Mouse (Mus musculus) left cerebral cortex, adult 11 months (tissue): ENCODE measurements at regions not wholly inside any gene's neighbourhood (a gene's known extent, or its start where the extent isn't known, plus 50 kb on each side); places are given as distances from the start of the nearest gene placed in this dataset.

Source experiments
- DNase-seq: peaks from one replicate; pipeline ENCODE4 v3.0.0; 2022; ENCODE audit warnings: low spot score

DNA sequence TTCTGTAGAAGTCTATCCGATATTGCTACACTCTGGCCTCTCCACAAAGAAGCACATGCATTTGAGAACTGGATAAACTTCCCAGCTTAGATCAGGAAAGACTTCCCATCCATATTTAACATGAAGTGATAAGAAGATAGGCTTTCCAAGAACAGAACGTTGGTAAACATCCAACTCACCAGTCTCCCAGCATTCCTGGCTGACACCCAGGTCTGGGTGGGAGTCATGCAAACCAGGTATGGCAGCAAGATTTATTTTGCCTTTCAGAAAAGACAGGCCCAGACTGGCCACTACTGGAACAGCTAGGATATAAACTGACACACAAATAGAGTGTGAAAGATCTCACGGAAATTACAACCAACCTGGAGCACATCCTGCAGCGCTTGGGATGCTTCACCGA lies 459.6 kb downstream of the Psat1 start:
- DNase-seq: no peak

DNA sequence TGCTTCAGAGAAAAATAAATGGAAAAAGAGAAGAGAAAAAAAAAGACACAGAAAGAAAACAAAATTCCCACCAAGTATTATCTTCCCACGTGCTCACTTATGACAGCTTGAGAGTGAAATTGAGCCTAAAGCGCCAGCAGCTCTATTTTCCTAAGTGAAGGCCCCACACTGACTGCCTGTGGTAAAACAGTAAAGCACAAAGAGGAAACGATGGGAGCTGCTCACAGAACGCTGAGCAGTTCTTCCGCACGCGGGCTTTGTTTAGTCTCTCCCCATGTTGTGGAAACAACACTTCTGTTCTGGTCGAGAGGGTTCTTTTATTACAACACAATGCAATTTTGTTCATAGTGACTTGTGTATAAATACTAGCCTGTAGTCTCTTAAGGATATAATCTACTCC lies 465.5 kb downstream of the Psat1 start:
- DNase-seq: no peak

DNA sequence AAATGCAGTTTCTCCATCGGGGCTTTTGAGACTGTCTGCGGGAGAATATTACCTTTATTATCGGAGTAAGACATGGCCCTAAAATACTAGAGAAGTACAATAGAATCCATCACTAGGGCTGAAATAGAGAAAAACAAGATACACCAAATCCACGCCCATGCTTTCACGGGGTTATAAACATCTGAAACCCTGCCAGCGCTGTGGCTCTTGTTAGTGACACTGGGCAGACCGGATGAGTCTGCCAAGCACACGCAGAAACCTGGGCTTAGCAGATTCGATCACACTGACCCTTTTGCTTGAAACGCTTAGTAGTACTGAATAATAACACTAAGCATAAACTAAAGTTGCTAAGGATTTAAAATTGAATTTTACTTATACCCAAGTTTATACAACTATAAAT lies 477.6 kb downstream of the Psat1 start:
- DNase-seq: no peak

DNA sequence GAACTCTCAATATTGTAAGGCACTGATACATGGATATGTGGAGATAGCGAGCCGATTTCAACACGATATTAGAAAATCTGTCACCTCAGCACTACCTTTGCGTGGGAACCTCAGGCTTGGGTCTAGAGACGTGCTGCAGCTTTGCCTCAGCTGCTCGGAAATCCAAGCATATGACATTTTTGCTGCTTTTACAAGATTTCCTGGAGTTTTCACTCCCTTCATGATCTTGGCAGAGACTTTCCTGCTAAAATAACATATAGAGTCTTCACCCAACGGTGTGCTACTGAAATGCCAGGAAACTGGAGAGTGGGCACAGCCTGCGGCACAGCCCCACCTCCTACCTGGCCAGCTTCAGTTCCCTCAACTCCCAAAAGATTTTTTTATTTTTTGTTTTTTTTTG lies 480.4 kb downstream of the Psat1 start:
- DNase-seq: peak; percentile 17

DNA sequence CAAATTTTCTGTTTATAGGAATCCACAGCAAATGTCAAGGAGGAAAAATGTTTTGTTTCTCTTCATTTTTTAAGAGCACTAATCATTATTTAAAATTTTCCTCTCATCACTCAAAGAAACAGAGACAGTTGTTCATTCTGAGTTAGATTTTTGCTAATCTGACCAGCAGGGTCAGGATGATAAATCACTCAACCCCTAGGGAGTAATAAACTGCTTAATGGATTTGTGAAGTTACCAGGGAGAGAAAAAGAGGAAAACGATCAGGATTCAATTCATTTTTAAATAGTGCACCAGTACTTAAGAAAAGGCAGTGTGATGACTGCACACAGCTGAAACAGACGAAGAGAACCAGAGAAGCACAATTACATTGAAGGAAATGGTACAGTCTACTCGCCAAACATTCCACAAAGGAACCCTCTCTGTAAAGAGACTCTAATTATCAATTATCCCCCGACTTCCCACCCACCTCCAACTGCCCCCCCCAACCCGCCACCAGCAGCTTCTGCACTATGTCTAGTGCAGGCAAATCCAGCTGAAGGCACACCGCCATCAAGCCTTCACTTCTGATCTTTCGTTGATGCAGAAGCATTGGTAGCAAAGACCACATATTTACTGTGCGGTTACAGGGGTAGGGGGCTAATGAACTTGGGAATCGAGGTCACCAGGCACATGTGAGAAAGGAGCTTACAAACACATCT lies 481.9 kb downstream of the Psat1 start:
- no peak for DNase-seq

DNA sequence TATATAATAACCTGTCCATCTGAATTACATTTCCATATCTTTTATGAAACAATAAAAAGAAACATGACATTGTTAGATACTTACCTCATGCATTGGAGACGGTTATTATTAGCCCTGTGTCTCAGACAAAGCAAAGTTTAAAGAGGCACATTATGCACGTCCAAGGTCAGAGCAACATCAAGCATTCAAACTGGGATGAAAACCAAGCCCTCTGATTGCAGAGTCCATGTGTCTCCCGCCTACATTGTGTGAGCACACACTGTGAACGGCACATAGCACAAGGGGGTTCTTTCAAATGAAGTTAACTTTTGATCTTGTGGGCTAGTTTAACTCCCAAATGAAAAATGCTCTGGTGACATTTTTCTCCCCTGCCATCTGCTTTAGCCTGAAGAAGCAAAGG lies 489.3 kb downstream of the Psat1 start:
- no peak for DNase-seq

DNA sequence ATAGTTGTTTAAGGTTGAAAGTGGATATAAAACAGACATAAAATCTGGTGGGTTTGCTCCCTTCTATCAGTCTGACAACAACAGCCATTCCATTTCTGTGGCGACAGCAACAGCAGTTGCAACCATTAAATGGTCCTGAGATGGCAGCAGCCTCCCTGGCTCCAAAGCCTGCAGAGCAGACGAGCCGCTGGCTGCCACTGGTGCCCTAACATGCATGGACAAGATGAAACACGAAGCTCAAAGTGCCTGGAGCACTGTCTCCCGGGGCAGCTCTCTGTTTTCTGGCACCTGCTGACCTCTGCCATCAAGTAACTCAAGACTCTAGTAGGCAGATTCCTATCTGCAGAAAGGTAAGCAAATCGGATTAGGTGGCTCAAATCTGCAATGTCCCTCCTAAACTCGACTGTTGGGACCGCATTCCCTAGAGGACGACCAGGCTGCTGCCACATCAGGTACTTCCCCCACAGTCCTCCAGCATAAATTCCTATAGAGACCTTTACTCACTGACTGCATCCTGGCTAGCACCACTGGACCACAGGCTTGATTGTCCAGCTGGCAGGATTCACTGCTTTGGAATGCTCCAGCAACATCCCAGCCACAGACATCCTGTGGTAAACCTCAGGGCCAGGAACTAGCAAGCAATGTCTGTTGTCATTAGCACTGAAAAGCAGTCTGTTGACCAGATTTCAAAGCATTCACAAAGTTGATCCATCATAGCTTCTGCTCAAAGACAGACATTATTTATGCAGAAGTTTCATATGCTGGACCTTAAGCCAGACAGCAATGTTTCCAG lies 490.0 kb downstream of the Psat1 start:
- DNase-seq: no peak

DNA sequence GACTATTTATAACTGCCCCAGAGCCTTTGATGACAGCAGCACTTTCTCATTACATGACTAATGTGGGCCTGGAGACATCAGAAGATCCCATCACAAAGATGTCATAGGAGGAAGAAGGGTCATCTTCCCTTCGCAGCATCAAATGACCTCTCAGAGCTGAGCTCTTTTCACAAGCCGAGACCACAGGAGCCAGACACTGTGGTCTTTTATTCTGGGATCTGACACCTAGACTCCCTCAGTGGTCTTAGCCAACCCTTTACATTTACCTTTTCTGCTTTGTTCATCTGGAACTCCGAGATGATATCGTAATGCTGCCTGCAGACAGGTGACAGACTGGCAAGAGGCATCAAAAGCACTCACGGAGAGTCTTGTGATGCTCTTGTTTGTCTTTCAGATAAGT lies 498.1 kb downstream of the Psat1 start:
- no peak for DNase-seq

DNA sequence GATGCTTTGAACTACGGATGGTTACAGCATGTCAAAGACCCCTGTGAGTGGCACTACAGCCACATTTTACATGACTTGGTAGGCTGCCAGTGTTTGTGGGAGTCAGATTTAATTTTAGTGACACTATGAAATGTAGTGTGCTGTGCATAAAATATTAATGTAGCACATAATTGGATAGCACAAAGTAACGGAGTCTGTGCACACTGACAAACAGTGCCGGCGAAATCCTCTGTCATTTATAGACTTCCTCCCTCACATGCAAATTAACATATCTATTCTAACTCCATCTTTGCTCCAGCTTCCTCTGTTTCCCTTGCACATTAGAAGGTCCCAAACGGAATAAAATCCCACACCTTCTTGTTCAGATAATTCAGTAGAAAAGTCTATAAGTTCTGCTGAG lies 515.3 kb downstream of the Psat1 start:
- no peak for DNase-seq

DNA sequence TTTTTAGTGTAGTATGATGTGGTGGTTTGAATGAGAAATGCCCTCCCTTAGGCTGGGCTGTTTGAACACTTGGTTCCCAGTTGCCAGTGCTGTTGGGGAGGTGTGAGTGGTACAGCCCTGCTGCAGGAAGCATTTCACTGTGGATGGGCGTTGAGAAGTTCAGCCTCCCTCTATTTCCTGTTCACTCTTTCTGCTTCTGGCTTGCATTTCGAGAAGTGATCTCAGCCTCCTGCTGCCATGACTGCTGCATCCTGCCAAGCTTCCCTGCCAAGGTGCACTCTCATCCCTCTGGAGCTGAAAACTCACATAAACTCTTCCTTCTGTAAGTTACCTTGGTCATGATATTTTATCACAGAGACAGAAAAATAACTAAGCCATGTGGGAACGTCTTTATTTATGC lies 525.8 kb downstream of the Psat1 start:
- DNase-seq: no peak

DNA sequence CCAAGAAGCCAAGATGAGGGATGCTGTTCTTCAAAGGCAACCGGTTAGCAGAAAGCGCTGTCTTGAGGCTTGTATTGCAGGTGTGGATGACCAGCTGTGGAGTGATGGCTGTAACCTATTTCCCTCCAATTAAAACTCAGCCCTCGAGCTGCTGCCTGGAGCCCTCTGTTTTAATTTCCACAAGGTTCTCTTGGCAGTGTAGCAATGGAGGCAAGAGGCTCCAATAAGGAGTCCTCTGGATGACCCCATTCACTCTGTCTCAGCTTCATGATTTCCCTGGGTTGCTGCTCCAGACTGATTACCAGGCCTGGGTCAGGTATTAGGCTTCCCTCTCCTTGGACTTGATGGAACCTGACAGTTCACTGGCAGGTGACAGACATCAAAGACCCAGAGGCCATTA lies 548.5 kb downstream of the Psat1 start:
- no peak for DNase-seq

DNA sequence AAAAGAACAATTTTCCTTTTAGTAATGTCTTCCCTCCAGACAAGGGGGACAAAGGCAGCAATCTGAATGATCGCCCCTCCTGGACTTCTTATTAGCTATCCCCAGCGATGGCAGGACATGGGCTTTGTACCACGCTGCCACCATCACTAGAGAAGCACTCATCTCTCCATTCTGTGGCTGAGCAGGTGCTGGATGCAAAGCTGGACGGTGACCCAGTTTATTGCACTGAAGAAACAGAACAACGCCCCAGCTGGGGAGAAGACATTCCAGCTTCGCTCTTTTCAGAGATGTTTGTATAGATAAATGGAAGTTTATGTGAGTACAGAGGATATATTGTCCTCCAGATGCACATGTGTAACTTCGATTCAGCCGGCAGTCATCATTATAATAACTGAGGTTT lies 575.5 kb downstream of the Psat1 start:
- DNase-seq: no peak

DNA sequence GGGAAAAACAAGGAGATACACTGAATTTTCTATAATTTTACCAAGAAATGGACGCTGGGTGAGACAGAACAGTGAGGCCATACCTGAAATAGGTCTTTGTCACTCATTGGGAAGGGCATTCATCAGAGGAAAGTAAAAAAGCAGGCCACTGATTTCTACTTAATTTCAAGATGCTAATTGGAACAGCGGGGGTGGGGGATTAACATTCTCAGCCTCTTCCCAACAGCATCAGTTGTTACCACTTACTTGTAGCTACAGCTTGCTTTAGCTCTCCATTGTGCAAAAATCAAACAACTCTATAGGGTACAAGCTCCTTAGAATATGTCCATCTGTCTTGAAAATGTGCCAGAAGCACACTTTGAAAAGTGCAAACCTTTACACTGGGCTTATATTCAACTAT lies 580.2 kb downstream of the Psat1 start:
- no peak for DNase-seq

DNA sequence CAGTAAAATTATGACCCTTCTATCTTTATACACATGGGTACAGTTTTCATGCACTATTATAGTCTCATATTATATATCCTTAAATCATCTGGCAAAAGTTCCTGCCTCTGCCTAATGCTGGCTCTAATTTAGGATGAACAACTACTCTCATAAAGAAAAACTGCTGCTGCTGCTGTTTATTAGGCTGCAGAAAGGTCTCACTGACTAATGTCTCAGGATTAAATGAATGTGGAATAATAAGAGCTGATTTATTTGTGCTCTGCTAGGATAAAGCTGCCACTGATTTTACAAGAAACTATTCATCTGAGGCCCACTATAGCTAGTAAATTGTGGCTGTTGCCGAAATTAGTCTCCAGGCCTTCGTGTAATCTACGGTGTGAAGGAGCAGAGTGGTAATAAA lies 590.0 kb downstream of the Psat1 start:
- no peak for DNase-seq

DNA sequence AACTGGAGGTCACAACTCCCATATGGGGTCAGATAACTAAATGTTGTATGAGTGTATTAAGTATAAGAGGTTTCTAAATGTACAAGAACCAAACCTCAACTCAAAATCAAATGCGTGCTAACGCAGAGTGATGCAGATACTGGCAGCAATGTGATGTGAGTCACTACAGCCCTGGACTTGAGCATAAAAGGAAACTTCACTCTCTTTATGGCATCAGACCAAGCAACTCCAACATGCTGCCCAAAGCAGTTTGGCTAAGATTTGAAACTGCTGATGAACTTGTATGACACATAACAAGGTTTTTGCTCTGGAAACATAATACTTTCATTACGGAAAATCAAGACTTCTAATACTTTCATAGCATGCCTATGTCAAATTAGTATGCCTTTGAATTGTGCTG lies 598.8 kb downstream of the Psat1 start:
- DNase-seq: no peak

DNA sequence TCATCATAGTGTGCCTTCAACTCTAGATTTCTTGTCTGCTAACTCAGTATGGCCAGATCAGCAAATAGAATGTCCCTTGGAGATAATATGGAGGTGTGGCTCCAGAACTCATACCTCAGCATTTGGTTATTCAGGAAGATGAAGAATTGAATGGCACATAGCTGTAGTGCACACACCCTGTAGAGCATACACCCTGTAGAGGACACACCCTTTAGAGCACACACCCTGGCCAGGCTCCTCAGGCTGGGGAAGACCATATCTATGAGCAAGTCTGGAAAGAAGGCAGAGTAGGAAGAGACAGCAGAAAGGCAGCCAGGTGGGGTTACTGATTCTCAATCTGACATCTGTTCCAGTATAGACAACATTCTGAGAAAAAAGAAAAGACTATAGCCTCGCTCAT lies 604.9 kb downstream of the Psat1 start:
- no peak for DNase-seq

DNA sequence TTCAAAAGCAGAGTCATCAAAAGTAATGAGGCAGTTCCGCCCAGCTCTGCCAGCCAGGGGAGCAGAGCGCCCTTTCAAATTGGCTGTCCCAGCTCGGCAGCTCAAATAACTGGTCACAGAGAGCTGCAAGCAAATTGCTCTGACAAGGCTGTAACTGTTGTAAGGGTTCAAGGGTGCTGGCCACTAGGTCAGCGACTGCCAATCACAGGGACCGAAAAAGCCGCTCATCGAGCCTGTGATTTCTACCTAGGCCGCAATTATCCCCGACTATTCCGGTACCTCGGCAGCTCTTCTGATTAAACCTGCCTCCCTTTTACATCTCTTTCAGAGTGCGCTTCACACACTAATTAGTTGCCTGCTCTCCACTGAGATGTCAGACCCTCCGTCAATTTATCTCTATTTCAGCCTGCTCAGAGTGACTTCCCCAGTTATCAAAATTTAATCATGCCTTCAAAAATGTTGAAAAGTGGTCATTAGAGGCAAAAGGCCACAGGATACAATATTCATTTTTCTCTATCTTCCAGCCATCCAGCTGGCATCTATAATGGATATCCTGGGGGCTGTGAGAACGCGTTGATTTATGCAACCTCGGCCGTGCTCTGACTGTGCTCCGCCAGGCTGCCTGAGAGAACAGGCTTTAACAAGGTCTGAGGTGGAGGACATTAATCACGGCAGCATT lies 606.7 kb downstream of the Psat1 start:
- DNase-seq: no peak

DNA sequence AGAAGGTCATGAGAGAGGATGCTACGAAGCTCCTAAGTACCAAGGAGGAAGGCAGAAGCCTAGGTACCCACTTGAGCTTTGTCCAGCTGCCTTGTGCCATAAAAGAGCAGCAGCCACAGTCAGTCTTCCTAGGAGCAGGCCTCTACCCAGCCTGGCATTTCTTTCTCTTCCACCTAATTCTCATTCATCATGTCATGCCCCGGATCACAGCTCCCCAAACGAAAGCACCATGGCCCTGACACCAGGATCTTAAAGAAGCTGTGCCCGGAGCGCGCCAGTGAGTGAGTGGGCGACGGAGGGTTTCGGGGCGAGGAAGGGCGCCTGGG lies 607.2 kb downstream of the Psat1 start:
- no peak for DNase-seq

DNA sequence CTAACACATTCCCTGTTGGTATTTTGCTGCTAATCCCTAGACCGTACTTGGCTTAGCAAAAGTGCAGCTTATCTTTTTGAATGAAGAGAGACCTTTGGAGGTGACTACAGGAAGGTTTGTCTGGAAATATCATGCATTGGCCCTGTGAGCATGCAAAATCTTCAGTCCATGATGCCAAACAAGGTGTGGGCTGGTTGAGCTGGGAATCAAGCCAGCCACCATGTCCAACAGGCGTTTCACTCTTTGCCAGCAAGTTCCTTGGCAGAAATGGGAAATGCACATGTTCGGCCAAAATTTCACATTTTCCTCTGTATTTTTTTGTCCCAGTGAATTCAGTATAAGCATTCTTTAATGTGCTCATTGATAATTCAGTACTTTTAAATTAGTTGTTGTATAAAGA lies 617.0 kb downstream of the Psat1 start:
- no peak for DNase-seq

DNA sequence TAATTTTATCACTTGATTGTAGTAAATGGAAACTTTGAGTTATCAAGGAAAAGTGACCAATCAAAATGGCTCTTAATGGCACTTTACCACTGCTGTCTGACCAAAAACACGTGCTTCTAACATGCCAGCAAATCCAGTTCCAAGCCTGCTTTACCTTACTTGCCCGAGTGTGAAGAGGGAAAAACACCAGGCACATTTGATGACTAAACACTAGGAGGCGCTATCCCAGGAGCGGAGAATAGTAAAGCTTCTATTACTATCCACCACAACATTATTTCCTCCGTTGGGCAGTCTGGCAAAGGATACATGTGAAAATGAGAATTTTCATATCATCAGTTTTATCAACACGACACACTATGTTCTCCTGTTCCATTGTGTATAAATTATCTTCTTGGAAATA lies 647.7 kb downstream of the Psat1 start:
- DNase-seq: no peak

DNA sequence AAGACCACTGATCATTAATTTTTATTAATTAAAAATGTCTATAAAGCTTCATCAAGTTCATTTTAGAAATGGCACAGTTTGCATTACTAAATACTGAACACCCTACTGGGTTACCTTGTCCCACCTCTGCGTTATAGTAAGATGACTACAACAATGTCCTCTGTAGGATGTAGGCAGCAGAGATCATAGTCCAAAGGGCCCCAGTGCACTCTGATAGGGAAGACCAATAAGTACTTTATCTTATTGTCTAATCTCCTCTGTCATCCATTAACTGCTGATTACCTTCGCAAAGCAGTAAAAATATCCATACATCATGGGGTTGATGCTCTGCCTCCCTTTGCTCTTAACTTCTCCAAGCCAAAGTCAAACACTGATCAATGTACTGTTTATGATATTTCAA lies 662.1 kb downstream of the Psat1 start:
- DNase-seq: no peak

DNA sequence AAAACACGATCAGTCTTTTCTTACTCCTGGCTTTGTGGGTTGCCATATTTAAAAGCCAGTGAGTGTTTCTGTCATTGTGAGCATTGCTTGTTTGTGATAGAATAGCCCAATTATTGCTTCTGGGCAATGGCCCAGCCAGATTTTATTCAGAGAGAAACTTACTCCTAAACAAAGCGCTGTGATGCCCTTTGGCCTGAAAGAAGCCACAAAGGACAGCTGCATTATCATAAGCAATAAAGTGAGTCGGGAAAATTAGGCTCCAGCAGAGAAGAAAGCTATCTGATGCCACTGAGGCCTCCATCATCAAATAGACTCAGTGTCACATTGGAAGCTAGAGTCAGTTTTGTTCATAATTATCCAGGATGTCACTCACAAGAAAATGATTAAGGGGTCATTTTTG lies 644.9 kb upstream of the Tle4 start:
- DNase-seq: no peak

DNA sequence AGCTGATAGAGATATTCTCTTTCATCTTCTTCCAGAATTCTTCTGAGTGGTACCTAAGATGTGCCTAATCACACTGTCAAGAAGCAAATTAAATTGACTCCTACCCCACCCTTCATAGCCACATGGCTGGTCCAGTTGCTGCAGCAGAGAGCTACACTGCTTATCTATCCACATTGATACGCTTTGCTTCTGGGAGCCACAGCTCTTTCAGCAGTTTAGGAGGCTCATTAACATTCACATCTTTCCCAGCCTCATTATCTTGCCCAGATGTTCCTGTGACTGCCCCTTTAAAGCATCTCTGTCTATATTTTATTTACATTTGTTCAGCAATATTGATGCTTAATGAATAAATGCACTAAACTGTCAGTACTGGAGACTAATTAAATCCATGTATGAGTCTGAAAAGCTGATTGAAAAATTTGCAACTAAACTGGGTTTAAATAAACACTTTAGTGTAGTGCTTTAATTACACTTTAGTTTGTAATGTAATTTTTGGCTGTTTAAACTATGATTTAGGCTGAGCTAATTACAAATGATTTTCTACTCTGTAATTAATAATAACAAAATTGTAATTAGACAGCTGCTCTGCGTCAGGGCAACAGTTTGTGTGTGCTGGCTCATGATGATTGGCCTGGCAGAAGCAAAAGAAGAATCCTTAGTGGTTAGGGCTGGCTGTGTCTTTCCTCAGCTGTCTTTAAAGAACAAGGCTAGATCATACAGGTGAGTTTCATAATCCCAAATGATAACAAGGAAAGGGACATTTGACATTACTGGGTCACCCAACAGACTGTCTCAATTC lies 632.5 kb upstream of the Tle4 start:
- no peak for DNase-seq
